Mouse (Mus musculus) ovary, adult 2 months (tissue): ENCODE results near the gene Gm9008. TPM values are rescaled to one million over a fixed set of nuclear protein-coding genes. Genes with fewer than 3 reads are reported as not detected.

ENCODE experiments used
- polyA plus RNA-seq: library from polyadenylated mRNA; depleted of rRNA; stranded (reverse); fragments of >200 nt; gene quantifications from 2 replicates; pipeline ENCODE4 v1.2.3, GENCODE M21; 2012; rRNA removed

The Gm9008 gene
- 4.1 and 7.6 TPM in 2 replicates for polyA plus RNA-seq

DNA sequence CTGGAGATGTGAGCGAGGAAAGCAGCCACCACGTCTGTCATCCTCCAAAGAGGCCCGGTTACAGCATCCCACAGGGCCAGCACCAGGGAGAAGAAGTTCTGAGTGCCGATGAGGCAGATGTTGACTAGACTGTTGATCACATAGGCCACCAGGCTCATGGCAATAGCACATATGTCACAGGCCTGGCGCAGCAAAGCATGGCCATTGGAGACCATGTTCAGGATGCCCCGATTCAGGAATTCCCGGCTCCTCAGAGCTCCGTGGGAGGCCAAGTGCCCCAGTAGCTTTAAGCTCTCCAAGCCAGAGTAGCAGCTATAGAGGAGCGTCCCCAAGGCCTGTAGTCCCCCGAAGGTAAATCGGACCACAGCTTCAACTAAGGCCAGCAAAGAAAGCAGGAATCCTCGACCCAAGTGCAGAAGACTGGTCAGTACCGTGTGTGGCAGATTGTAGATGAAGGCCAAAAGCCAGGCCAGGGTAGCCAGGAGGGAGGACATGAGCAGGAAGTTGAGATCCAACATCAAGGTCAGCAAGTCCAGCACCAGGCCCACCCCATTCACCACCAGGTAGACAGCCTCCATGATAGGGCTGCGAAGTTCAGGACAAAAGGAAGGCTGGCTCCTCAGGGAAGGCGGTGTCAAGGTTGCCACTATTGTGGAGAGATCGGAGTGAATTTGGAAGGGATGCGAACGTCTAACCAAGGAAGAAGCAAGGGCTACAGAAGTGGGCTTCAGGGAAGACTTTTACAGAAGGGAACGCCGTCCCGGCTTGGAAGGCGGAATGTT lies at the start of gene Gm9008:
TSS of gene Gm9008 (minus strand) at position 731 of the 782 bp plus-strand sequence.

